Mouse (Mus musculus): ENCODE data around the gene Szrd1. TPM values are rescaled to one million over a fixed set of nuclear protein-coding genes. Genes with fewer than 3 reads are reported as not detected.

Szrd1 gene
- polyA plus RNA-seq, 1 experiment from 2014 or later = 30.7 TPM

DNA sequence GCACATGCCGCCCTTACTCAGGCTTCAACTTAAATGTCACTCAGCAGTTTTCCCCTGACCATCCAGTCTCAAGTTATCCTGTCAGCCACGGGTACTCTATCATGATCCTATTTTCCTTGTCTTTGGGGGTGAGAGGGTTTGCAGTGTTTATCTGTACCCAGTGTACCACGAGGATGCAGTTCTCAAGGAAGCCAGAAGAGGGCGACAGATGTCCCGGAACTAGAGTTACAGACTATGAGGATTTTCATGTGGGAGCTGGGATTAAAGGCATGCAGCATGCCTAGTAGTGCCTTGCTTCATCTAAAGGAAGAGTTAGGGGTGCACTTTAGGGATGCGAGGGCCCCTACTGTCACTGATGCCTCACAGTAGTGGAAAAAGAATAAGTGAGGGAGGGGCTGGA, 37.7 kb downstream of the Szrd1 start:
- Histone ChIP-seq H3K27ac (no peak overlapping the region), H3K4me1 (replicated peaks) (peaks cover under 1% of the 10 kb centered on the region; the same call in 1 of the 2 replicates), H3K36me3 (no peaks in the 10 kb centered on the region), H3K9ac (replicated peaks) (no peak overlapping the region), H3K9me3 (no peaks in the 10 kb centered on the region), H3K27me3 (no peaks in the 10 kb centered on the region), H3K4me2 (replicated peaks) (no peak overlapping the region), H3K4me3 (replicated peaks) (no peak overlapping the region)
- no peak for ATAC-seq
- WGBS = 63% methylated on average over 6 of the region's 6 CpGs

DNA sequence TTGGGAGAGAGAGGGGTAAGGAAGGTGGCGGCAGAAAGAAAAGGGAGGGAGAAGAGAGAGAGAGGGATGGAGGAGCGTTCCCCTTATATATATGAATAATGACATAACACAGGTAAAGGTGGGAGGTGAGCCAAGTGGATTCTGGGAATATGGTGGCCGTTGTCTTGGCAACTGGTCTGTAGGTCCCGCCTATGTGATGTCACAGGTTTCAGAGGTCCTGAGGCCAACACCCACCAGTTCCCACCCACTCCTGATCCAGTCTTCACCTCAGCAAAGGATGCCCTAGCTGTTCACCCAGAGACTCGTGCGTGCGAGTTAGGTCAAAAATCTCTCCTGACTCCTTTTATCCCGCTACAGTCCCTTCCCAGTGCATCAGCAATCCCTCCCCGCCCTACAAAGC, 38.3 kb downstream of the Szrd1 start:
- no peak overlapping the region for H3K9ac ChIP-seq (replicated peaks)
- peaks cover 3% of the 10 kb centered on the region; the same call in 1 of the 2 replicates for H3K4me1 ChIP-seq (replicated peaks)
- no peaks in the 10 kb centered on the region for H3K9me3 ChIP-seq
- H3K27ac ChIP-seq = no peak overlapping the region
- no peak for ATAC-seq
- no peaks in the 10 kb centered on the region for H3K36me3 ChIP-seq
- H3K4me2 ChIP-seq (replicated peaks) = no peak overlapping the region
- WGBS = 90% methylated on average over 9 of the region's 9 CpGs
- no peaks in the 10 kb centered on the region for H3K27me3 ChIP-seq
- no peak overlapping the region for H3K4me3 ChIP-seq (replicated peaks)

DNA sequence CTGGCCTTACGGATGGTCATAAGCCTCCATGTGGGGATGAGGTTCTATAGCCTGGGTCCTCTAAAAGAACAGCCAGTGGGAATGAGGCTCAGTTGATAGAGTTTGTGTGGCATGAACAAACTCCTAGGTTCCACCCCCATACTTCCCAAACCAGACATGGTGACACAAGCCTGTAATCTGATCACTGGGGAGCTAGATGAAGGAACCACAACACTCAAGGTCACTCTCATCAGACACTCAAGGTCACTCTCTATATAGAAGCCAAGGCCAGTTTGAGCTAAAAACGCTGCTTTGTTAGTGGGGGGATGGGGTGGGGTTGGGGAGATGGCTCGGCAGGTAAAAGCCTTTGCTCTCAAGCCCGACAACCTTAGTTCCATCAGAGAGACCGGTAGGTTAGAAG, 39.6 kb downstream of the Szrd1 start:
- 82% methylated on average over 5 of the region's 5 CpGs for WGBS

DNA sequence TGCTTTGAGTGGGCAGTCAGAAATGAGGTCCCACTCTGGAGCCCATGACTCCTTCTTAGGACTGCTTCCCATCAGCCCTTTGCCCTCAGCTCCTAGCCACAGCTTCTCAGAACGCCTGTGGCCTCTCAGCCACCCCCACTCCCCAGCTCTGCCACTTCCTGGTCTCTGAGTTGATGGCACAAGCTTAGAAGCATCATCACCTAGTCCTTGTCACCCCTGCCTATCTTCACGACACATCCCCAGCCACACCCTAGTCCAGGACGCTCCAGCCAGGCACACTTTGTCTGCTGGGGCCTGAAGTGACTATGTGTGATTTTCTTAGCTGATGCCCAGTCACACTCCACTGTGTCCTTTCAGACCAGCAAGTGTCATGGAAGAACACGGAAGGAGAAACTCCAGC, 40.6 kb downstream of the Szrd1 start:
- Histone ChIP-seq H3K27me3 (no peaks in the 10 kb centered on the region), H3K9ac (replicated peaks) (no peak overlapping the region), H3K9me3 (no peaks in the 10 kb centered on the region), H3K4me2 (replicated peaks) (no peak overlapping the region), H3K27ac (no peak overlapping the region), H3K4me1 (replicated peaks) (peaks cover 3% of the 10 kb centered on the region; the same call in 1 of the 2 replicates), H3K36me3 (no peaks in the 10 kb centered on the region), H3K4me3 (replicated peaks) (no peak overlapping the region)
- no peak for ATAC-seq
- WGBS = 80% methylated on average over 4 of the region's 4 CpGs

More for the DNA sequence above, 39.6 kb downstream of the Szrd1 start:
- H3K4me3 ChIP-seq (replicated peaks) = no peak overlapping the region
- H3K36me3 ChIP-seq = no peaks in the 10 kb centered on the region
- no peak overlapping the region for H3K9ac ChIP-seq (replicated peaks)
- no peak for ATAC-seq
- no peaks in the 10 kb centered on the region for H3K27me3 ChIP-seq
- peaks cover 3% of the 10 kb centered on the region; the same call in 1 of the 2 replicates for H3K4me1 ChIP-seq (replicated peaks)
- no peaks in the 10 kb centered on the region for H3K9me3 ChIP-seq
- no peak overlapping the region for H3K27ac ChIP-seq
- H3K4me2 ChIP-seq (replicated peaks) = no peak overlapping the region

DNA sequence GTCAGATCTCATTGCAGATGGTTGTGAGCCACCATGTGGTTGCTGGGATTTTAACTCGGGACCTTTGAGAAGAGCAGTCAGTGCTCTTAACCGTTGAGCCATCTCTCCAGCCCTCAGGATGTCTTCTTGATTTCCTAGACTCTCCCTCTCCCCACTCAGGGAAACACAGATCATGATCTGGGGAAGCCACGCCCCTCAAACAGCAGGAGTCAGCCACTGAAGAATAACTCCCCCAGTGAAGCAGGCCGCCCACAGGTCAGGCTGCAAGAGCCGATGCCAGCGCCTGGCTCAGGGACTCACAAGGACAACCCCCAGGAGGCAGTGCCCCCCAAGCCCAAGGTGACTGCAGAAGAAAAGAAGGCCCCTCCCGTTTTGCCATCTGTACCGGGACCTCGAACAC, 42.9 kb downstream of the Szrd1 start:
- Histone ChIP-seq H3K4me1 (replicated peaks) (peaks cover 3% of the 10 kb centered on the region; the same call in 1 of the 2 replicates), H3K9ac (replicated peaks) (no peak overlapping the region), H3K27ac (no peak overlapping the region), H3K27me3 (no peaks in the 10 kb centered on the region), H3K36me3 (no peaks in the 10 kb centered on the region), H3K4me2 (replicated peaks) (no peak overlapping the region), H3K4me3 (replicated peaks) (no peak overlapping the region), H3K9me3 (no peaks in the 10 kb centered on the region)
- WGBS = 15% methylated on average over 9 of the region's 9 CpGs
- no peak for ATAC-seq

DNA sequence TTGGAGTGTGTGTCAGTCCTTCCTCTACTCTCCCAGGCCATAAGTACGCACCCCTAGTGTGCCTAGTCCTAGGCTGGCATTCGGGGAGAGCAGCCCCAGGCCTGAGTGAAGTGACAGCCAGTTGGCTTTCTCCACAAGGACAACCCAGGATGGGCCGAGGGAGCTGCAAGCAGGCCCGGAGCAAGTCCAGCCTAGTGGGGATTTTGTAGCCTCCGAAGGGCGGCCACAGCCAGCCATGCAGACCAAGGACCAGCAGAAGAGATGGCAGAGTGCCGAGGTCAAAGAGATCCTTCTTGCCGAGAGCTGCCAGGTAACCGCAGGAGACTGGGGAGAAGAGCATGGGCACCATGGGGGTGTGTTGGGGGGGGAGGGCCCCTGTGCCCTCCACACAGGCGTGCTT, 44.6 kb downstream of the Szrd1 start:
- 75% methylated on average over 10 of the region's 10 CpGs for WGBS

DNA sequence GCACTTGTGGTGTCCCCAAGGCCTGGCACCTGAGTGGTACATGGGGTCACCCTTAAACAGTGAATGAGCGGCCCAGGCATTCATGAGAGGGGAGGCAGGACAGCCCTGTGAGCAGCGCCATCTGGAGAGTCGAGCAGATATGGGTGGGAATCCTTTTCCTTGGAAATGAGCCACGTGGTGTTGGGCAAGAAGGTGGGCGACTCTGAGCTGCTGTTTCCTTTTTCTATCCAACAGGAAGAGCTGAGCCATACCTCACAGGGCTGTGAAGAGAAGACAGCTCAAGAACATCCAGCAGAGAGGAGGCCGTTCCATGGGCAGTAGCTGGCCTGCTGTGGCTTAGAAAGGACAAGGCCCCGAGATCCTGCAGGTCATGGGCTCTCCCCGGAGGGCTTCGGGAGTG, 50.9 kb downstream of the Szrd1 start:
- WGBS = 71% methylated on average over 9 of the region's 9 CpGs
- ATAC-seq = no peak

More for the DNA sequence above, 44.6 kb downstream of the Szrd1 start:
- H3K9ac ChIP-seq (replicated peaks) = no peak overlapping the region
- no peak for ATAC-seq
- no peak overlapping the region for H3K4me2 ChIP-seq (replicated peaks)
- no peak overlapping the region for H3K4me3 ChIP-seq (replicated peaks)
- H3K27me3 ChIP-seq = no peaks in the 10 kb centered on the region
- H3K36me3 ChIP-seq = no peaks in the 10 kb centered on the region
- H3K4me1 ChIP-seq (replicated peaks) = peaks cover 3% of the 10 kb centered on the region; the same call in 1 of the 2 replicates
- H3K9me3 ChIP-seq = no peaks in the 10 kb centered on the region
- no peak overlapping the region for H3K27ac ChIP-seq

DNA sequence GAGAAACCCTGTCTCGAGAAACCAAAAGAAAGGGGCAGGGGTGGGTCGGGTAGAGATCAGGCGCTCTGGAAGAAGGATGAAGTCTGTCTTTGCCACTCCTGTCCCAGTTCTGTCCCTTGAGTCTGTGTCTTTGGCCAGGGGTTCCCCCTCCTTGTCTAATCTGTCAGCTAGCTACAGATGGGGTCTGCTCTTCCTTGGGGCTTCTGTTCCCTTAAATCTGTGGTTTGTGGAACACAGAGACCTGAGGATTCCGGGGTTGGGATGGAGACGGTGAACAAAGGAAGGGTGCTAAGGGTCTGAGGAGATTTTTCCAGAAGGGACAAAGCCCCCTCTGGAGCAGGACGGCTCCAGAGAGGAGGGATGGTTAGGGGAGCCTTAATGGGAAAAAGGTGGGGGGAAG, 51.5 kb downstream of the Szrd1 start, which contains the start of gene Spata21:
Gene Spata21, plus strand, starts transcription at position 301 of the 400 bp plus-strand sequence.
- Histone ChIP-seq H3K9ac (replicated peaks) (0 out of 2 replicates have a peak within 1 kb of the TSS, but pooled peaks have one; percentile 14), H3K27ac (no peak within 1 kb of the TSS), H3K36me3 (no peaks in the 10 kb centered on the region), H3K4me1 (replicated peaks) (no peaks in the 10 kb centered on the region), H3K4me3 (replicated peaks) (no peak within 1 kb of the TSS), H3K4me2 (replicated peaks) (no peak within 1 kb of the TSS), H3K27me3 (no peaks in the 10 kb centered on the region), H3K9me3 (no peaks in the 10 kb centered on the region)
- 80% methylated on average over 6 of the region's 6 CpGs for WGBS
- ATAC-seq = no peak

More for the DNA sequence above, 50.9 kb downstream of the Szrd1 start:
- Histone ChIP-seq H3K9ac (replicated peaks) (0 out of 2 replicates have a peak overlapping the region, but pooled peaks have one; percentile 14), H3K9me3 (no peaks in the 10 kb centered on the region), H3K4me2 (replicated peaks) (no peak overlapping the region), H3K36me3 (no peaks in the 10 kb centered on the region), H3K4me1 (replicated peaks) (no peaks in the 10 kb centered on the region), H3K27me3 (no peaks in the 10 kb centered on the region), H3K4me3 (replicated peaks) (no peak overlapping the region), H3K27ac (no peak overlapping the region)

DNA sequence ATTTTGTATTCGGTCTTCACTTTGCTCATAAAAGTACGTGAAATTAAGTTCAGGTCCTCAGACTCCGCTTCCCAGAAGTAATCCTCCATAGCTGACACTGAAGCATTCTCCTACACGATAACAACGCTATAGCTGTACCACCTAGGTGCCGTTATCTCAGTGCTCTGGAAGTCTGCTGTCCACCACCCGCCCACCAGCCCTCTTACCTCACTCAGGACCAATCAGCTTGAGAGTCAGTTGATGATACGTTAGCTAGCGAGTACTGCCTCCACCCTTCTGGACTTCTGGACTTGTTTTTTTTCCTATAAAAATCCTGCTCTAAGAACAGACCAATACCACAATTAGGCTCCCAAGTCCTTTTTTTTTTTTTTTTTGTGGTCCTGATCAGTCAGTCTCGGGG, 52.7 kb downstream of the Szrd1 start:
- no peak overlapping the region for H3K4me3 ChIP-seq (replicated peaks)
- no peak overlapping the region for H3K27ac ChIP-seq
- no peak for ATAC-seq
- H3K9ac ChIP-seq (replicated peaks) = no peak overlapping the region
- H3K4me1 ChIP-seq (replicated peaks) = no peaks in the 10 kb centered on the region
- no peaks in the 10 kb centered on the region for H3K36me3 ChIP-seq
- no peaks in the 10 kb centered on the region for H3K27me3 ChIP-seq
- no peaks in the 10 kb centered on the region for H3K9me3 ChIP-seq
- whole genome bisulfite sequencing = 80% methylated on average over 10 of the region's 10 CpGs
- H3K4me2 ChIP-seq (replicated peaks) = no peak overlapping the region

DNA sequence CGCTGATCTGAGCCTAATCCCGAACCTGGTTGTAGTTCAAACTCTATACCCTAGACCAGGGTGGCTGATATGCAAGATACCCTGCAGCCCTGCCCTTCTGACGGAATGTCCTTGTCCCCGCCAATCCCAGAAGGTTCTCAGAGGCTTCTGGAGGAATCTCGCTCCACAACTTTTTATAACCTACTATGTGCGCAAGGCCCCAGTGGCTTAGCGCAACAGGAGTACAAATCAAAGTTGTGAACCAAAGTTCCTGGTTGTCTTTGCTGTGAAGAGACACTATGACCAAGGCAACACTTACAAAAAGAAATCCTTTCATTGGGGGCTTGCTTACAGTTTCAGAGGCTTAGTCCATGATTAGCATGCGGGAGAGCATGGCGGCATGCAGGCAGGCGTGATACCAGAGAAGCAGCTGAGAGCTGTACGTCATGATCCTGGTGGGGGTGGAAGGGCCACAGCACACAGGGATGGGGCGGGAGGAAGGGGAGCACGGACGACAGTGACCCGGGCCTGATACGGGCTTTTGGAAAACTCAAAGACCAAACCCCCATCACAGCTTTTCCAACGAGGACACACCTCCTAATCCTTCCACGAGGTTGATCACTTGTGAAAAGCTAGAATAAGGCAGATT, 61.0 kb downstream of the Szrd1 start:
- ATAC-seq = peak; percentile 61
- Histone ChIP-seq H3K4me2 (replicated peaks) (no peak overlapping the region), H3K9me3 (no peaks in the 10 kb centered on the region)

DNA sequence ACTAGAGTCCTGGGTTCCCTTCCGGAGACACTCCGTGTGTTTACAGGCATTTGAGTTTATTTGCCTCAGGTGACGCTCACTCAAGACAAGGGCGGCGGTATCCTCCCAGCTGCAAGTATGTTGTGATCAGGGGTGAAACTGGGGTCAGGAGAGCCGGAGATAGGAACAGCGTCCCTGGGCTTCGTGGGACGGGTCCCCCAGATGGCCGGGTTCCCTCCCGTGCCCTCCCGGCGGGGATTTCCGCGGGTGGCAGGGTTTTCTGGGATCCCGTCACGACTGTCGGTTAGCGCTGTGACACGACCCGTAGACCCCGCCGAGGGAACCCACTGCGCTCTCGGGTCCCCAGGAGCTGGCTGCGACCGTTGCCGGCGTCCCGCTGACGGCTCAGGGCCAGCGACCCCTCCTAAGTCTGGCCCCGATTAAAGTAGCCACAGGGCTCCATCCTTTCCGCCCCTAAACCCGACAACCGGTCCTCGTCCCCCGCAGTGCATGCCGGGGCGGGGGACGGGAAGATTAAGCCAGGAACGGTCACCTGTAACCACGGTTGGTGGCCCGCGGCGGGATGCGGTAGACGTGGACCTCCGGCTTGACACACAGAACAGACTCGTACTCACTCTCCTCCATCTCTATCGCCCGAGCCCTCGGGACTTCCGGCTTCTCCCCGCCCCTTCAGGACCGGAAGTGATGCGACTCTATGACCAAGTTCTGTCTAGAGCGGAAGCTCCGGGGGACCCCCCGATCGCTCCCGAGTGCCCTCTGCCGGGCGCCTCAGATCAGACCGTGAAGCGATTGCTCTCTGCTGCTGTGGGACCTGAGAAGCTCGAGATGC, 61.7 kb downstream of the Szrd1 start, which contains the start of gene Necap2:
Gene Necap2, minus strand, starts transcription at position 677 of the 829 bp plus-strand sequence.
- Histone ChIP-seq H3K27ac (peak within 1 kb of the TSS; percentile 52), H3K9me3 (no peaks in the 10 kb centered on the region), H3K4me1 (replicated peaks) (peaks cover 18% of the 10 kb centered on the region), H3K4me2 (replicated peaks) (peak within 1 kb of the TSS; percentile 89), H3K4me3 (replicated peaks) (peak within 1 kb of the TSS; percentile 85), H3K9ac (replicated peaks) (peak within 1 kb of the TSS; percentile 93), H3K36me3 (peaks cover 17% of the 10 kb centered on the region), H3K27me3 (no peaks in the 10 kb centered on the region)
- peak; percentile 98 for ATAC-seq
- 1% methylated on average over 67 of the region's 67 CpGs for WGBS

More for the DNA sequence above, 61.0 kb downstream of the Szrd1 start:
- Histone ChIP-seq H3K4me3 (replicated peaks) (peak overlapping the region; percentile 85), H3K4me1 (replicated peaks) (peaks cover 18% of the 10 kb centered on the region), H3K9ac (replicated peaks) (no peak overlapping the region), H3K36me3 (peaks cover 10% of the 10 kb centered on the region), H3K27ac (no peak overlapping the region), H3K27me3 (no peaks in the 10 kb centered on the region)
- 71% methylated on average over 18 of the region's 18 CpGs for WGBS
